Mouse (Mus musculus) stomach, embryonic 14.5 days (tissue): ENCODE data around the gene Tnp2. TPM values are rescaled to one million over a fixed set of nuclear protein-coding genes. Genes with fewer than 3 reads are reported as not detected.

Experiments used
- ATAC-seq: fragments of 200-750 bp; cut with Nextera tagmentation; 2 replicates; pipeline ENCODE4 v1.8.0; 2017; ENCODE audit warnings: low read depth, moderate TSS enrichment; ENCODE audit not compliant: insufficient number of reproducible peaks, insufficient read depth, low FRiP score
- H3K27ac ChIP-seq: fragments of 300-500 bp; sonication (generic); 2 replicates; pipeline ENCODE4 v1.5.1; 2014; ENCODE audit warnings: mild to moderate bottlenecking, low read length, moderate library complexity, mixed read lengths
- H3K27me3 ChIP-seq: fragments of 300-500 bp; sonication (generic); 2 replicates; pipeline ENCODE4 v1.6.1; 2014; ENCODE audit warnings: low read length, control low read depth, mixed read lengths; ENCODE audit not compliant: control insufficient read depth, insufficient read depth
- H3K36me3 ChIP-seq: fragments of 300-500 bp; sonication (generic); 2 replicates; pipeline ENCODE4 v1.6.1; 2014; ENCODE audit warnings: mild to moderate bottlenecking, control low read depth, low read length, moderate library complexity, mixed read lengths; ENCODE audit not compliant: control insufficient read depth, insufficient read depth
- H3K4me1 ChIP-seq: fragments of 300-500 bp; sonication (generic); 2 replicates; pipeline ENCODE4 v1.6.1; 2014; ENCODE audit warnings: low read length, control low read depth, mixed read lengths; ENCODE audit not compliant: control insufficient read depth, insufficient read depth
- H3K4me2 ChIP-seq: fragments of 300-500 bp; sonication (generic); replicated peaks from 2 replicates; pipeline ENCODE4 v1.6.1; 2014; ENCODE audit warnings: low read depth, low read length, control low read depth
- H3K4me3 ChIP-seq: fragments of 300-500 bp; sonication (generic); 2 replicates; pipeline ENCODE4 v1.5.1; 2014; ENCODE audit warnings: low read depth, low read length, control low read depth
- H3K9ac ChIP-seq: fragments of 300-500 bp; sonication (generic); replicated peaks from 2 replicates; pipeline ENCODE4 v1.6.1; 2014; ENCODE audit warnings: low read depth, mild to moderate bottlenecking, control low read depth, low read length, moderate library complexity, mixed read lengths
- H3K9me3 ChIP-seq: fragments of 300-500 bp; sonication (generic); 2 replicates; pipeline ENCODE4 v1.6.1; 2016; ENCODE audit warnings: low read depth, low read length, control low read depth; ENCODE audit not compliant: control insufficient read depth
- WGBS: fragments of 180-500 bp; shearing (Covaris S2); extraction: QIAGEN DNeasy Blood & Tissue Kit; methylation state at CpG from one replicate; pipeline ENCODE4 v1.1.7; 2014; 5-methylcytosine and 5-hydroxymethylcytosine counted together
- polyA plus RNA-seq: library from polyadenylated mRNA; unstranded; fragments of >200 nt; fragmentation: Nextera tagmentation; extraction: Ambion mirVana; gene quantifications from 2 replicates; pipeline ENCODE4 v1.2.1, GENCODE M21; 2014

Gene Tnp2
- polyA plus RNA-seq, 1 experiment from 2014 or later: not detected

DNA sequence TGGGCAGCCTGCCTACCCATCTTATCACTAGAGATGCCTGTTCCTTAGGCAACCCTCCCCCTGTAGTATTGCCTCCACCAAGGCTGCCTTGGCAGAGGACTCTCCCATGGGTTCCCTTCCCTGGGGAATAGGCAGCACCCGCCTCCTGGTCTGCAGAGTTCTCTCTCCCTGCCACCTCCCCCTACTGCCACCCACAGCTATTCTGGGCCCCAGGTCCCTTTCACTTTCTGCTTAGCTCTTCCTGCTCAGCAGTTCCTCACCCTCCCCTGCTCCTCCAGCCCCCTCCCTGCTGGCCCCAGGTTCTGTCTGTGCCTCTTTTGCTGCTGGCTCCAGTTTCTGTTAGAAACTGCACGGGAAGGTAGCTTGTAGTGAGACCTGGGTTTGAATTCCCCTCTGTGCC lies 18.8 kb downstream of the Tnp2 start:
- ATAC-seq: no peak
- H3K9ac ChIP-seq: no peak overlapping the region
- no peaks in the 10 kb centered on the region for H3K9me3 ChIP-seq
- H3K4me1 ChIP-seq: 0 out of 2 replicates have a peak, but pooled peaks cover 2% of the 10 kb centered on the region
- H3K4me3 ChIP-seq: no peak overlapping the region
- H3K36me3 ChIP-seq: no peaks in the 10 kb centered on the region
- H3K27ac ChIP-seq: no peak overlapping the region
- WGBS: 45% methylated on average over 2 of the region's 2 CpGs
- no peak overlapping the region for H3K4me2 ChIP-seq
- no peaks in the 10 kb centered on the region for H3K27me3 ChIP-seq

DNA sequence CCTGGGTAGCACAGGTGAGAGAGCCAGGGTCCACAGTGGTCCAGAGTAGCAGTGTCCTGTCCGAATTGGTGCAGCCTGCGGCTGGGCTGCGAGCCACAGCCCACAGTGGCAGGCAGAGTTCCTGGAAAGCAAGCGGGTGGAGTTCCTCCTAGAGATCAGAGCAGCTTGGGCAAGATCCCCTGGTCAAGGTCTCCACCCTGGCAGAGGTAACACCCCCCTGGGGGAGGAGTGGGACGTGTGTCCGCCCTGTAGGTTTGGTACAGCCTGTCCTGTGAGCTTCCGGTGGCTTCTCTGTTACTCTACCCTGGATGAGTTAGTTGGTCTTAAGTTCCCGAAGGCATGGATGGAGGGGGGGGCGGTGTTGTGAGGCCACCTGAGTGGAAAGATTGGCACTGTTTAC lies 19.6 kb downstream of the Tnp2 start:
- H3K9me3 ChIP-seq: no peaks in the 10 kb centered on the region
- no peak overlapping the region for H3K4me3 ChIP-seq
- WGBS: 48% methylated on average over 9 of the region's 9 CpGs
- no peak overlapping the region for H3K4me2 ChIP-seq
- ATAC-seq: no peak
- H3K9ac ChIP-seq: no peak overlapping the region
- H3K36me3 ChIP-seq: no peaks in the 10 kb centered on the region
- H3K4me1 ChIP-seq: peaks cover 6% of the 10 kb centered on the region; the same call in 1 of the 2 replicates
- H3K27me3 ChIP-seq: no peaks in the 10 kb centered on the region
- H3K27ac ChIP-seq: no peak overlapping the region

DNA sequence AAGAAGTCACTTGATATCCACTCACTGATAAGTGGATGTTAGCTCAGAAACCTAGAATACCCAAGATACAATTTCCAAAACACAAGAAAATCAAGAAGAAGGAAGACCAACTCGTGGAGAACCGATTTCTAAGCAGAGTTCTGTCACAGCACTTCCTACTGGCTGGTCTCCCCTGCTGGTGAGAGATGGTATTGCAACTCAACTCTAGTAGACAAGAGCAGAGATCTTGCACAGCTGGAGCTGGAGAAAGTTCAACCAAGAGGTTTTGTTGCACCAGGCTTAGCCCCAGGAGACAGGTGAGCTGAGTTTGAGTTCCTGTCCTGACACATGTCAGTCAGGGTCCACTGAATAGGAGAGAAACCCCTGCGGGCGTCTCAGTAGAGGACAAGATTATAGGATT lies 21.3 kb downstream of the Tnp2 start:
- no peaks in the 10 kb centered on the region for H3K9me3 ChIP-seq
- ATAC-seq: no peak; the same call in 1 of the 2 replicates
- 53% methylated on average over 4 of the region's 4 CpGs for WGBS

DNA sequence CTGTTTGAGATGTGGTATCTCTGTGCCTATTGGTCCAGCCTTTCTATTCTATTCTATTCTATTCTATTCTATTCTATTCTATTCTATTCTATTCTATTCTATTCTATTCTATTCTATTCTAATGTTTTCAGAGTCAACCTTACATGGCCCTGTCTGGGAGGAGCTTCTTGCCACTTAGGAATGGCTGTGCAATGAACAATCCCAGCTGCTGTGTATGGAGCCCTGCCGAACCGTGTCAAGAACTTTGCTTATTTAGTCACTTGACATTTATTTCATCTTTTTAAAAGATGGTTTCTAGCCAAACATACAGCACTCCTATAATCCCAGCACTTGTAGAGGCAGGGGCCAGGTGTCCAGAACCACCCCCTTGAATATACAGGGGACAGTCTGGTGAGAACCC lies 24.1 kb downstream of the Tnp2 start:
- no peak overlapping the region for H3K4me3 ChIP-seq
- H3K36me3 ChIP-seq: no peaks in the 10 kb centered on the region
- H3K9ac ChIP-seq: no peak overlapping the region
- 11% methylated on average over 2 of the region's 2 CpGs for WGBS
- no peak overlapping the region for H3K4me2 ChIP-seq
- H3K9me3 ChIP-seq: no peaks in the 10 kb centered on the region
- ATAC-seq: no peak; the same call in 1 of the 2 replicates
- peaks cover 7% of the 10 kb centered on the region; the same call in 1 of the 2 replicates for H3K4me1 ChIP-seq
- H3K27me3 ChIP-seq: no peaks in the 10 kb centered on the region
- no peak overlapping the region for H3K27ac ChIP-seq

More for the DNA sequence above, 21.3 kb downstream of the Tnp2 start:
- H3K4me3 ChIP-seq: no peak overlapping the region
- H3K27me3 ChIP-seq: no peaks in the 10 kb centered on the region
- no peak overlapping the region for H3K27ac ChIP-seq
- H3K4me2 ChIP-seq: no peak overlapping the region
- H3K9ac ChIP-seq: no peak overlapping the region
- peaks cover 7% of the 10 kb centered on the region; the same call in 1 of the 2 replicates for H3K4me1 ChIP-seq
- H3K36me3 ChIP-seq: no peaks in the 10 kb centered on the region

DNA sequence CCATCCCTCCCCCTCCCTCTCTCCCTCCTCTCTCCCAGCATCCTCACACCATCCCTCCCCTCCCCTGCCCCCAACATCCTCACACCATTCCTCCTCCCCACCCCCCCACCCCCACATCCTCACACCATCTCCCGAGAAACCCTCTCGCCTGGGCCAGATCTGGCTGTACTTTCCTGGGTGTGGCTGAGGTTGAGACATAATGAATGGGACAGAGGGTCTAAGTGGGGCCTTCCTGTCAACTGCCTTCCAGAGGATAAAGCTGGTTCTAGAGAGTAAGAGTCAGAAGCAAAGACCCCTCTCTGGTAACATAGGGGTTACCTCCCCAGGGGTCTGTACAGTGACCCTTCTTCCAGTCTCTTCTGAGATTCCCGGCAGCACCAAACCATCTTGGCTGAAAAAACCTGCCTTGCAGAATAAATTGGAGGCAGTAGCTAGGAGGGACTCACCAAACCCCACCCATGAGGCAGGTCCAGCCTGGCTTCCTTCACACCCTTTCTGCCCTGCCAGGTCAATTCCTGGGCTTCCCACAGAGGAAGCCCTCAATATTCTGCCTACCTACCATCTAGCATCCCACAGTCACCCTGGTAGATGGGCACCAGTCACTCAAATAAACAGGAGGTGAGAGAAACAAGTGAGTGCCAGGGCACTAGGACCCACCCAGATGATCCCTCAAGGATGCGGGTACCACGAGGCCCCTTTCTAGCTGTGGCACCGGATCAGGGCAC lies 24.8 kb downstream of the Tnp2 start:
- Histone ChIP-seq H3K36me3 (no peaks in the 10 kb centered on the region), H3K9me3 (no peaks in the 10 kb centered on the region), H3K4me1 (peaks cover 7% of the 10 kb centered on the region; the same call in 1 of the 2 replicates), H3K9ac (no peak overlapping the region), H3K4me2 (no peak overlapping the region), H3K4me3 (no peak overlapping the region), H3K27ac (no peak overlapping the region), H3K27me3 (no peaks in the 10 kb centered on the region)
- ATAC-seq: no peak
- WGBS: 44% methylated on average over 6 of the region's 6 CpGs

DNA sequence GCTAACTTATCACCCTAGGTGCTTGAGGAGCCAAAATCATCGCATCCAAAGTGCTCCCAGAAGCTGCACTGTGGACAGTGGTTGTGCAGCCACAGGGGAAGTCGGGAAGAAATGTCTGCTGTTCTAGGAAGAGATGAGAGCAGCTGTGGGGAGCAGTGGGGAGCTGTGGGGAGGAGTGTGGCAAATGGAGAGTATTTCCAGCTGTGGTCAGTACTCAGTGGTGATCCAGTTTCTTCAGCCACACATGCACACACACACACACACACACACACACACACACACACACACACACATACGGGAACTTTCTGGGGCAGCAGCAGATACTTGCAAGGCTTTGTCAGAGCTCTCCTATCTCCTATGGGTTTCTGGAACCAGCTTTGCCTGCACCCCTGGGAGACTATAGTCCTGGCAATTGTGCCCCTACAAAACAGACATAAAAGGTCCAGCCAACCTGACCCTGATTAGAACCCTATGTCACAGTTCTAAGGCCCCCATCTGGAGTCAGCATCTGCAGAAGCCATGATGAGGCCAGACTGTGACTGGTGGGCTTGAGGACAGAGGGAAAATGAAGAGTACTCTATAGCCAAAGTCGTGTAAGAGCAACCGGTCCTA lies 25.8 kb downstream of the Tnp2 start:
- H3K4me3 ChIP-seq: no peak overlapping the region
- no peaks in the 10 kb centered on the region for H3K27me3 ChIP-seq
- no peaks in the 10 kb centered on the region for H3K36me3 ChIP-seq
- H3K27ac ChIP-seq: no peak overlapping the region
- no peak for ATAC-seq
- peaks cover 7% of the 10 kb centered on the region; the same call in 1 of the 2 replicates for H3K4me1 ChIP-seq
- no peak overlapping the region for H3K4me2 ChIP-seq
- no peak overlapping the region for H3K9ac ChIP-seq
- WGBS: 65% methylated on average over 5 of the region's 5 CpGs
- no peaks in the 10 kb centered on the region for H3K9me3 ChIP-seq

DNA sequence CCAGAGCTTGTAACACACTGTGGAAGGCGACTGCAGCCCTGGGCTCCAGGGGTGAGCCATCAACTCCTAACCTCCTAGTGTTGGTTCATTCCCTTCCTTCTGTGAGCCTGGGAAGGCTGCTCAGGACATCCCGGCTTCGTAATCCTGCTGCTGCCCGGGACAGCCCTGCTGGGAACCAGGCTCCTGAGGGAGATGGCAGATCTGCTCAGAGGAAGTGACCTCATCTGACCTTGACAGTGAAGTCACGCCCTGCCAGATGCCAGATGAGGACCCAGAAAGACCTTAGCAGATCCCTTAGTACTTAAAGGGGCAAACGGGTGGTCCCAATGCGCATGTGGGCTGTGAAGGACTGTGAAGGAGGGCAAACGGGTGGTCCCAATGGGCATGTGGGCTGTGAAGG lies 27.3 kb downstream of the Tnp2 start:
- WGBS: 77% methylated on average over 8 of the region's 8 CpGs
- ATAC-seq: no peak
- Histone ChIP-seq H3K27me3 (no peaks in the 10 kb centered on the region), H3K9ac (no peak overlapping the region), H3K9me3 (no peaks in the 10 kb centered on the region), H3K4me3 (no peak overlapping the region), H3K36me3 (no peaks in the 10 kb centered on the region), H3K27ac (no peak overlapping the region), H3K4me2 (no peak overlapping the region), H3K4me1 (peaks cover 7% of the 10 kb centered on the region; the same call in 1 of the 2 replicates)

DNA sequence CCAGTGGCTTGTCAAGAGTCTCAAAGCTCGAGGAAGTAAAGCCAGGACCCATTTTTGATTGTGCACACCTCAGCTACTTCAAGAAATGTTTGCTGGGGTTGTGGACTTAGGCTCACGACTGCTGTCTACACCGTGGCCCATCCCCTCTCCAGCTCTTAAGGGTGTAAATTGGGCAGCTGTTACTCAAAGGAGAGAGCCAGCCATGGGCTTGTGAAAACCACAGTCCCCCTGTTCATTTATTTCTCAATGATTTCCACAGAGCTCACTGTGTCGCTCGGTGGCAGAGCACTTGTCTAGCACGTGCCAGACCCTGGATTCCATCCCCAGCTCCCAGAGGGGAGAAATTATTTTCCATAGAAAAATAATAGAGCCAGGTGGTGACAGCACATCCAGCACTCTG lies 32.3 kb downstream of the Tnp2 start:
- Histone ChIP-seq H3K4me2 (no peak overlapping the region), H3K9ac (no peak overlapping the region), H3K27me3 (no peaks in the 10 kb centered on the region), H3K4me1 (no peaks in the 10 kb centered on the region), H3K27ac (no peak overlapping the region), H3K9me3 (no peaks in the 10 kb centered on the region), H3K4me3 (no peak overlapping the region), H3K36me3 (no peaks in the 10 kb centered on the region)
- WGBS: 64% methylated on average over 6 of the region's 6 CpGs
- ATAC-seq: no peak
